Mouse (Mus musculus) urinary bladder, postnatal 4 days (tissue): ENCODE results near the gene Acta1.

ENCODE experiments used
- DNase-seq, 2 experiments: peaks; one replicate each; pipeline ENCODE4 v3.0.0; 2021 to 2022; ENCODE audit warnings: low spot score in 2 of 2

The Acta1 gene

GRCm38 (mm10) chr8:123844341-123844740 lies 50.2 kb downstream of the Acta1 start:
- no peak for DNase-seq

DNA sequence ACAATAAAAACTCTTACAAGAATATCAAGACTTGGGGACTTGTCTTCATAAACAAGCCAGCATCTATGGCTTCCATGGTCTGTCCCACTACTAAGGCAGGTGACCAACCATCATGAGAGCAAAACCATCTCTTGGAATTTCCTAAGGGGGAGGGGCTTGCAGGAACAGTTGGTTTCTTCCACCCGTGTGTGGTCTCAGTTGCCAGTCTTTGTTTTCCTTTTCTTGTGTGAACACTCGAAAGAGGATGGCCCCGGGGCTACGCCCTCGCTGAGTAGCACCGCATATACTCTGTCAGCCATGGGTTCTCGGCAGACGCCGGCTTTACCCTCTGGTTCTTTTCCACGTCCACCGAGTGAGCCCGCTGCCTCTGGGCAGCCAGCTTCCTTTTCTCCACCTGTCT lies 52.5 kb downstream of the Acta1 start:
- DNase-seq, result no peak
